Mouse (Mus musculus) spleen, adult 10 weeks (tissue): ENCODE results near the gene Kcnk3. TPM values are rescaled to one million over a fixed set of nuclear protein-coding genes. Genes with fewer than 3 reads are reported as not detected.

Experiments used
- polyA plus RNA-seq: library from polyadenylated mRNA; stranded (reverse); fragments of 350-450 nt; fragmentation: Illumina TruSeq; extraction: RNeasy Lipid Tissue Mini Kit (QIAGEN cat#74804); gene quantifications from one replicate; pipeline ENCODE4 v1.2.3, GENCODE M21; 2015; ENCODE audit warnings: low replicate concordance; ENCODE audit not compliant: insufficient read depth

Gene Kcnk3
- polyA plus RNA-seq = 1.4 TPM

DNA sequence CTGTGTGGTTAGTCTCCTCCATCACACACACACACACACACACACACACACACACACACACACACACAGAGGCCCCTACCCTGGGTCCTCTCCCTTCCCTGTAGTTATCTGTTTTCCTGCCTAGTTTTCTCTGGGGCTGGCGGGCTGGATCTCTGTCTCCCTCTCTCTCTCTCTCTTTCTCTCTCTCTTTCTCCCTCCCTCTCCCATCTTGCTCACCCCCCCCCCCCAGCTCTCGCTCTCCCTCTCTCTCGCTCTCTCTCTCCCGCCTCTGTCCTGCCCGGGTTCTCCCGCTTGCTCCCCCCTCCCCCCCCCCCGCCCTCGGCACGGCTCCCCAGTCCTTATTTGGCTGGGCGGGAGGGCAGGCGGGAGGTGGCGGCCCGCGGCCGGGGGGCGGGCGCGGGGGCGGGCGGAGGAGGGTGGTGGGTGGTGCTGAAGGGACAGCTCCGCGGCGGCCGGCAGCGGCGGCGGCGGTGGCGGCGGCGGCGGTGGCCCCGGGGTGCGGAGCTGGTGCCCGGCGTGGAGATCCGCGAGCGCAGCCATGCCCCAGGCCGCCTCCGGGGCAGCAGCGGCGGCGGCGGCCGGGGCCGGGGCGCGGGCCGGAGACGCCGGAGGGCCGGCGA is at the start of gene Kcnk3:
Kcnk3 (plus strand) TSS at position 490 of the 620 bp plus-strand sequence.

GRCm38 (mm10) chr5:30545698-30546097 is 42.3 kb upstream of the Kcnk3 start, which contains the start of gene Cib4:
Gene Cib4, minus strand, starts transcription at chr5:30545836.

DNA sequence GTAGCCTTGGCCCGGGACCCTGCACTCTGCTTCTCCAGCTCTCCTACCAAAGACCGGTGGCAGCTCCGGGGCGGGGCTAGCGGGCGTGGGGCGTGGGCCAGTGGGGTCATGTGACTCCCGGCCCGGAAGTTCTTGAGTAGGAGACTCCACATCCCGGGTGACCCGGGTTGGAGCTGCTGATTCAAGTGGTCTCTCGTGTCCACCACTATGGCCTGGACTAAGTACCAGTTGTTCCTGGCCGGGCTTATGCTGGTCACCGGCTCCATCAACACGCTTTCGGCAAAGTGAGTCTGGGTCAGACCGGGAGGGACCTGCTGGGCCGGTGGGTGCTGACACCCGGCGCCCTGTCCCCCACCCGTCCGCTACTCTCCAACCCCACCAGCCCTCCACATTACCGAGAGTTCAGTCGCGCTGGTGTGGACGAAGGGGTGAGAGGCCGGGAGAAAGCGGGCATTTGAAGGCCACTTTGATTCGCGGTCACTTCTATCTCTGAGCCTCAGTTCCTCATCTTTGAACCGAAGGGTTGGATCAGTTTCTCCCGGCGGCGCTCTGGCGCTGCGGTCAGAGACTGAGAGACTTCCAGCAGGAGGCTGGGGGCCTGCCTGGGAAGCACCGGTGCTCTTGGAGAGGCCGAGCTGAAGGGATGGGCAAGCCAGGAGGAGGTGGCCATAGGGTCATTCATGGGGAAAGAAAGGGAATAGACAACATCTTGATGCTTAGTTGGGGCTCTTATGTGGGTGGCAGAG is 60.0 kb downstream of the Kcnk3 start, which contains the start of gene Slc35f6:
Slc35f6 (plus strand) TSS at position 119 of the 746 bp plus-strand sequence.

GRCm38 (mm10) chr5:30666391-30667195 is 78.6 kb downstream of the Kcnk3 start, which contains the start of gene Cenpa:
Gene Cenpa, plus strand, starts transcription at chr5:30666777.

Other genes starting within 250 kb of the Kcnk3 start
- not detected for gene Otof, start 126.2 kb upstream of the Kcnk3 start, polyA plus RNA-seq
- not detected for gene 1700001C02Rik, start 122.1 kb upstream of the Kcnk3 start, polyA plus RNA-seq
- gene Cib4, start 42.3 kb upstream of the Kcnk3 start, polyA plus RNA-seq = not detected
- 18.1 TPM for gene Slc35f6, start 59.8 kb downstream of the Kcnk3 start, polyA plus RNA-seq
- gene Cenpa, start 78.6 kb downstream of the Kcnk3 start, polyA plus RNA-seq = 67.7 TPM
- gene Dpysl5, start 123.4 kb downstream of the Kcnk3 start, polyA plus RNA-seq = 0.04 TPM
- gene Mapre3, start 226.5 kb downstream of the Kcnk3 start, polyA plus RNA-seq = 10.2 TPM